8 mouse cellular contexts compared by ENCODE assay signal in the genomic region with DNA sequence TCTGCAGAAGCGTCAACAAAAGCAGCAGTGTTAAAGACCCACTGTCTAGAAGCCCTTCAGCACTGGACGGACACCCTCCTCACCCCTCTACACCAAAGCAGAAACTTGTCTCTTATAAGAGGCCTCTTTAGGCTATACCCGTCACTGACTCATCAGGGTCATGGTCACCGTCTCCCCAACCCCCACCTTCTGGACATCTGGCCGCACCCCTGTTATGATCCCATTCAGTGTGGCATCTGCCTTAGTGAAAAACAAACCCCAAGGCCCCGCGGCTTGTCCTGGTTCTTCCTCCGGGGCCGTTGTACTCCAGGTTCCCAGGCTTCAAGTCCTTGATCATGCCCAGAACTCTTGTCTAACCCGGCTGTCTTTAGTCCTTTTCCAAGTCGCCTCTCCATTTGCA. TPM values are rescaled to one million over a fixed set of nuclear protein-coding genes. Genes with fewer than 3 reads are reported as not detected.
A peak's percentile ranks its signal among the peaks of the same experiment; 100 is the strongest.
DNase-seq lines count a peak whose midpoint lies in the region; ATAC-seq and TF ChIP-seq lines count a peak whose summit lies in the region.

No protein-coding gene starts in this region.

- H3K9me3 ChIP-seq in hindbrain, embryonic 10.5 days = no peaks in the 10 kb centered on the region
- no peaks in the 10 kb centered on the region for H3K9me3 ChIP-seq in midbrain, embryonic 12.5 days

- peak overlapping the region; percentile 50; the same call in 1 of the 2 replicates for H3K9ac ChIP-seq in midbrain, embryonic 12.5 days (replicated peaks)

- 43% methylated on average over 11 of the region's 11 CpGs for WGBS in kidney, adult 2 months
- 36% methylated on average over 11 of the region's 11 CpGs for WGBS in hindbrain, embryonic 10.5 days
- WGBS in midbrain, embryonic 12.5 days = 41% methylated on average over 11 of the region's 11 CpGs

- DNase-seq in kidney, adult 2 months = no peak
- no peak for DNase-seq in kidney, adult 11 months
- peak; percentile 66 for DNase-seq in adrenal gland, postnatal 14 days
- DNase-seq in hindbrain, embryonic 10.5 days (ENCODE audit: low spot score) = no peak
- DNase-seq in retina, embryonic 14.5 days (ENCODE audit: low spot score) = no peak
- no peak for DNase-seq in cerebellum, adult 9-11 months
- no peak for DNase-seq in spleen, adult 12 weeks (ENCODE audit: low spot score)

- H3K36me3 ChIP-seq in kidney, adult 2 months (ENCODE audit: control insufficient read depth, insufficient read depth, low read length) = no peaks in the 10 kb centered on the region
- peaks cover 13% of the 10 kb centered on the region for H3K36me3 ChIP-seq in hindbrain, embryonic 10.5 days
- peaks cover 12% of the 10 kb centered on the region for H3K36me3 ChIP-seq in midbrain, embryonic 12.5 days

- no peak for TF ChIP-seq CTCF in kidney, adult 2 months (conservative IDR thresholded peaks at IDR 0.05; ENCODE audit: insufficient read depth, insufficient read length, low read depth, low read length)

- no peak for TF ChIP-seq POLR2A in kidney, adult 2 months (IDR thresholded peaks at IDR 0.05; ENCODE audit: low read depth, low read length)

- H3K27ac ChIP-seq in kidney, adult 2 months (ENCODE audit: insufficient read depth, low read depth, low read length) = peak overlapping the region; percentile 22
- H3K27ac ChIP-seq in hindbrain, embryonic 10.5 days = peak overlapping the region; percentile 93
- H3K27ac ChIP-seq in midbrain, embryonic 12.5 days (replicated peaks) = peak overlapping the region; percentile 87

- peak; percentile 8; the same call in 1 of the 2 replicates for ATAC-seq in midbrain, embryonic 12.5 days (ENCODE audit: low FRiP score, low read depth)

- H3K27me3 ChIP-seq in kidney, adult 2 months (replicated peaks; ENCODE audit: control insufficient read depth, insufficient read depth, low read length) = no peaks in the 10 kb centered on the region
- H3K27me3 ChIP-seq in hindbrain, embryonic 10.5 days (ENCODE audit: insufficient read depth, poor library complexity, severe bottlenecking) = no peaks in the 10 kb centered on the region
- H3K27me3 ChIP-seq in midbrain, embryonic 12.5 days = no peaks in the 10 kb centered on the region

- H3K4me1 ChIP-seq in kidney, adult 2 months (ENCODE audit: control insufficient read depth, insufficient read depth, low read length) = peaks cover 11% of the 10 kb centered on the region
- H3K4me1 ChIP-seq in hindbrain, embryonic 10.5 days (replicated peaks) = peaks cover 26% of the 10 kb centered on the region
- peaks cover 23% of the 10 kb centered on the region for H3K4me1 ChIP-seq in midbrain, embryonic 12.5 days

- peak overlapping the region; percentile 90 for H3K4me2 ChIP-seq in midbrain, embryonic 12.5 days (replicated peaks)

- peak overlapping the region; percentile 69 for H3K4me3 ChIP-seq in kidney, adult 2 months (ENCODE audit: insufficient read depth, low read depth, low read length)
- H3K4me3 ChIP-seq in hindbrain, embryonic 10.5 days = peak overlapping the region; percentile 74
- H3K4me3 ChIP-seq in midbrain, embryonic 12.5 days = peak overlapping the region; percentile 89

RNA-seq across cellular contexts. Expression of a gene that starts 0.6 kb away (rescaled TPM):
- polyA plus RNA-seq in kidney, adult 2 months (2012; rRNA removed) = 20.0 and 23.0 TPM in 2 replicates
- 59.6 and 61.1 TPM in 2 replicates for total RNA-seq in adrenal gland, postnatal 14 days (2021)
- polyA plus RNA-seq in hindbrain, embryonic 10.5 days (2016; fragmentation: Nextera tagmentation; extraction: Ambion mirVana) = 26.5 and 34.0 TPM in 2 replicates
- 45.9 and 46.1 TPM in 2 replicates for polyA plus RNA-seq in midbrain, embryonic 12.5 days (2016; fragmentation: Nextera tagmentation; extraction: Ambion mirVana)

RNA-seq across cellular contexts. Expression of a gene that starts 52.0 kb away (rescaled TPM):
- polyA plus RNA-seq in kidney, adult 2 months (2012; rRNA removed) = 7.1 and 7.9 TPM in 2 replicates
- total RNA-seq in adrenal gland, postnatal 14 days (2021) = 5.6 and 6.0 TPM in 2 replicates
- polyA plus RNA-seq in hindbrain, embryonic 10.5 days (2016; fragmentation: Nextera tagmentation; extraction: Ambion mirVana) = 16.0 and 22.1 TPM in 2 replicates
- polyA plus RNA-seq in midbrain, embryonic 12.5 days (2016; fragmentation: Nextera tagmentation; extraction: Ambion mirVana) = 6.8 and 11.3 TPM in 2 replicates

RNA-seq across cellular contexts. Expression of a gene that starts 55.7 kb away (rescaled TPM):
- polyA plus RNA-seq in kidney, adult 2 months (2012; rRNA removed) = 0.11 and 0.24 TPM in 2 replicates
- 1.3 and 1.5 TPM in 2 replicates for total RNA-seq in adrenal gland, postnatal 14 days (2021)
- 1.5 and 3.7 TPM in 2 replicates for polyA plus RNA-seq in hindbrain, embryonic 10.5 days (2016; fragmentation: Nextera tagmentation; extraction: Ambion mirVana)
- 1.6 and 3.0 TPM in 2 replicates for polyA plus RNA-seq in midbrain, embryonic 12.5 days (2016; fragmentation: Nextera tagmentation; extraction: Ambion mirVana)

Comparison
In these comparisons a context has a peak if more than half of its experiments do, and no peak if none do; other contexts are left out.
1. H3K27ac ChIP-seq: peak in every context shown above with its lines; median percentile 93 in hindbrain, embryonic 10.5 days; 87 in midbrain, embryonic 12.5 days; 22 in kidney, adult 2 months.